Mouse (Mus musculus): ENCODE data around the gene Napsa.

The Napsa gene

DNA sequence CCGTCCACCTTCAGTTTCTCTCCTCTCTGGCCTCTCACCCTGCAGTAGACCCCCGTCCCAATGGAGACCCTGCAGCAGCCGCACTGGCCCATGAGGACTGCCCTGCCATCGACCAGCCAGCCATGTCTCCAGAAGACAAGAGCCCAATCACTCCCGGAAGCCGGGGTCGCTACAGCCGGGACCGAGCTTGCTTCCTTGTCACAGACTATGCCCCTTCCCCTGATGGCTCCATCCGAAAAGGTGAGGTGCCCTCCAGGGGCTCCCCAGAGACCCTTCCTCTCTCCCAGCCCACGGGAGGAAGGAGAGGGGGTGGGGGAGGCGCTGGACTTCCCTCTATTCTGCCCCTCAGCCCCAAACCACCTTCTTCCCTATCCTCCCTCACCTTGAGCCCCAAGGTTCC, 26.2 kb downstream of the Napsa start:
- no peak for DNase-seq

GRCm38 (mm10) chr7:44600691-44601262, 28.6 kb downstream of the Napsa start:
- DNase-seq: peak; percentile 57

- no peak for DNase-seq
Observed at GRCm38 (mm10) chr7:44601646-44602045, 29.5 kb downstream of the Napsa start.

DNA sequence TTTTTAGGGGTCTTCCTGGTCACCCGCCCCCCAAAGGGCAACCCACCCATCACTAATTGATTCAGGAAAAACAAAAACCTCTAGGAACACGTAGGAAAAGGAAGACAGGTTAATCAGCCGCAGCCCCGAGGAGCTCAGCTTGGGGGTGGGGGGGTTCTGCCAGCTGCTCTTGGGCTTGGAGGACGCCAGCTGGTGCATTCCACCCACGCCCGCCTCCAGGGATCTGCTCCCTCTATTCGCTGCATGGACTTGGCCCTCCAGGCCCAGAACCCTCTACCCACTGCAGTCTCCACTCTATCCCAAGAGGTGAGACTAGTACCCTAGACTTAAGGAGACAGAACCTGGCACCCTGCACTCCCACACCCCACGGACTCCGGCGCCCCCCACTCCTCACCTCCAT, 30.3 kb downstream of the Napsa start:
- peak; percentile 85 for DNase-seq

DNA sequence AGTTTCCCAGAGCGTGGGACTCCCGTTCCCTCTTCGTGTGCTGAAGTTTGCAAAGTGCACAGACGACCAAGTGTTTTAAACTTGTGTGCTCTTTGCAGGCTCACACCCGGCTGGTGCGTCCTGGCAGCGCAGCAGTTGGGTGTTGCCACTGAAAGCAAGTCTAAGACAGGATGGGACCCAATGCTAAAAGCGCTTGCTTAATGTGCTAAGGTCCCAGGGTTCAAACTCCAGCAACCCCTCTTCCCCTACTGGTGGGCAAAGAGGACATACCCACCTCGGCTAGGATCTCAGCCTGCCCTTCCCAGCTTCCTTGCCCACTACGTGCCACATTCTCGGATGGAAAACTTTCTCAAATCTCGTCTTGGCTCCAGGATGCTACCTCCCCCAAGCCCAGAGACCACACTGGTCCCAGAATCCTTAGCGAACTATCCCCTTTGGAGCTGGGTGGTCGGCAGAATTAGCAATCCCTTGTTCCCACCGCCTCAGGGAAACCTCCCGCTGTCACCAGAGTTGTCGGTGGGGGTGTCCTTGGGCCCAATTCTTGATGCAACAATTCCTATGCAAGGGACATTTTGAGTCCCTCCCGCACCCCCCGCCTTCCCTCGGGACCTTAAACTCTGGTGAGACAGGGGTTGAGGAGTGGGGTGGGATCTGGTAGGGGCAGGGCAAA, 31.1 kb downstream of the Napsa start:
- DNase-seq: peak; percentile 71

GRCm38 (mm10) chr7:44604139-44604606, 32.0 kb downstream of the Napsa start:
- peak; percentile 78 for DNase-seq

- no peak for DNase-seq
Observed at GRCm38 (mm10) chr7:44604619-44605018, 32.4 kb downstream of the Napsa start.

DNA sequence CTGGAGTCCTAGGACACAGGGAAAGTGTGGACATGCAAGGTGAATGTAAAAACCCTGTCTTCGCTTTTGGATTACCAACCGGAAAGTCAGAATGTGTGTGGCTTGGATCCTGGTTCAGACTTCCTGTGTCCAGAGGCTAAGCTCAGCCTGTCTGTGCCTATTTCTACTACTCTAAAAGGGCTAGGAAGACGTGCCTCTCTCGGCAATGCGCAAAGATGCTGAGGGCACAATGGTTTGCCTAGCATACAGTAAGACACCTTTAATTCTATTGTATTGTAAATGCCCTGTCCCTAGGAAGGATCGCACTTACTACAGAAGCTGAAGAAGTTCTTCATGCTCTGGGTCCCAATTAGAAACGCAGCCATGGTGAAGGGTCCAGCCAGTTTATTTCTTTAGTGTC, 33.3 kb downstream of the Napsa start:
- no peak for DNase-seq

DNA sequence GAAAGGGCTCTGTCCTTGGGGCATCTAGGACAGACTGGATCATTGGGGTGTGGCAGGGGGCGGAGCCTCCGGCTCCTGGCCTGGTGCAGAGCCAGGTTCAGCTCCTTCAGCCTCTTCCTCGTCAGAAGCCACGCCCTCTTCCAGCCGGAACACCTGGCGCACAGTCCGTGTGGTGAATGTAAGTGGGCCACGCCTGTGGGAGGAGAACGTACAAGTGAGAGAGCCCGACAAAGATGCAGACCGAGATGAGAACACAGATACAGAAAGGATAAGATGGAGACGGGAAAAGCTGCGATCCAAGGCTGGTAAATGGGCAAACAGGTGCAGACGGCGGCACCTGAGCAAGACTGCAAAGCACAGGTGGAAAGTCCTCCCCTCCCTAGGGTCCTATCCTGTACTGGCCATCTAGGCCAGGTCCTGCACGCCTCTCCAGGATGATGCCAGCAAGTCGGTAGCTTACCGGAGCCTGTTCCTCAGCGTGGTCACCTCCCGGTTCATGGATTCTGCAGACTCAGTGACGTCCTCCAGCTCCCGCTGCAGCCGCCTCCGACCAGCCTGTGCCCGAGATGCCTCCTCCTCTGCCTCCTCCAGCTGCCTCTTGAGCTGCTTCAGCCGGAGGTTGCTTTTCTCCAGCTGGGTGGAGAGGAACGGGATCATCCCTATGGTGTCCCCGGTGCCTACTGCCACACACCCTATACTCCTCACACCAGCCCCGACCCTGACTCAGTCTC, 34.2 kb downstream of the Napsa start:
- DNase-seq: peak; percentile 71

- no peak for DNase-seq
Observed at GRCm38 (mm10) chr7:44612192-44612591, 40.0 kb downstream of the Napsa start.

DNA sequence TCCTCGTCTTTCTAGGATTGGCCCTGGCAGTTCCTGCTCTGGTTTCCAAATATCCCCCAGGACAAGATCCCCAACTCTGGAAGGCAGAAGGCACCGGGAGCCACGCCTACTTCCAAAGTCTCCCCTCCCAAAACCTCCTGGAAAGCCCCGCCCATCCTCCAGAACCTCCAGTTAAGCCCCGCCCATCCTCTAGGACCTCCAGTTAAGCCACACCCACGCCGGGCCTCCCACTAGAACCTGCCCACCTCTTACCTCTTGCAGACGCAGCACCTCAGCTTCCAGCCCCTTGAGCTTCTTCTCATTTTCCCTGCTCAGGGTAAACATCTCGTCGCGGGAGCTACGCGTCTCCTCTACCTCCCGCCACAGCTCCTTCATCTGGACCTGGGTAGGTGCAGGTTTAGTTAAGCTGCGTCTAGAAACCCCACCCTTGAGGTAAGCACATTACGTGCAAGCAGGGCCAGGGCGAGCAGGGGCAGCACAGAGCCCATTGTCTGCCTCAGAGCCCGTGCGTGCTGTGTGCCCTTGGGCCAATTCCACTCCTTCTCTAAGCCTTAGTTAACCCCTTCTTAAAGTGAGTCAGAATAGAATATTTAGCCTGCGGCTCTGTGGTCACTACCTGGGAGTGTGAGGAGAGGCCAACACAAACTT, 42.0 kb downstream of the Napsa start:
- peak; percentile 63 for DNase-seq

DNA sequence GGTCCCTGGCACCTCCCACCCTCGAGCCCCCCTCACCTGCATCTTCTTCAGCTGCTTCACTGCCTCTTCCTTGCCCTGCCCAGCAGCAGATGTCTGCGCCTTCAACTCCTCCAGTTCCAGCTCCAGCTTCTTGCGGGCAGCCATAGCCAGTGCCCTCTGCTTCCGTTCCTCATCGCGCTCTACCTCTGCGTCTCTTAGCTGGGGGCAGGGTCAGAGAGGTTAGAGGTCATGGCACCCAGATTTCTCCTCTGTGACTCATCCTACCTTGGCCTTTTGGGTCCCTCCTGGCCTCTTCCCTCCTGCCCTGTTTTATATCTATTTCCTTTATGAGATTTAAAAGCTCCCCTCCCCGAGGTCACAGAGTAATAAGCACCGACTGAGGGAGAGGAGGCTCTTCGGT, 43.1 kb downstream of the Napsa start:
- DNase-seq: no peak

DNA sequence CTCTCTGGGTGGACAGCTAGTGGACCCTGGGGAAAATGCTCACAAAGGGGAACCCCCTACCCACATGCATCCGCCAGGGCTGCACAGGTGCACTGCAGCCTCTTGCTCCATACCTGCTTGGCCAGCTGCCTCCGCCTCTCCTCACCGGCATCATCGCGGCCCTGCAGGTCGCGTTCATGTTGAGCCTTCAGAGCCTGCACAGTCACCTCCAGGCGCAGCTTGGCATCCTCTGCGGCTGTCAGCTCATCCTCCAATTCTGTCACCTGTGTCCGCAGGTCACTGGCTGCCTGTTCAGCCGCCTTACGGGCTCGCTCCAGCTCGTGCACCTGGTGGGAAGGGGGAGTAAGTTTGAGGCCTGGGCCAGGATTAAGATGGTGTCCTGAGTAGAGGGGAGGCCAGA, 43.8 kb downstream of the Napsa start:
- DNase-seq: peak; percentile 76

DNA sequence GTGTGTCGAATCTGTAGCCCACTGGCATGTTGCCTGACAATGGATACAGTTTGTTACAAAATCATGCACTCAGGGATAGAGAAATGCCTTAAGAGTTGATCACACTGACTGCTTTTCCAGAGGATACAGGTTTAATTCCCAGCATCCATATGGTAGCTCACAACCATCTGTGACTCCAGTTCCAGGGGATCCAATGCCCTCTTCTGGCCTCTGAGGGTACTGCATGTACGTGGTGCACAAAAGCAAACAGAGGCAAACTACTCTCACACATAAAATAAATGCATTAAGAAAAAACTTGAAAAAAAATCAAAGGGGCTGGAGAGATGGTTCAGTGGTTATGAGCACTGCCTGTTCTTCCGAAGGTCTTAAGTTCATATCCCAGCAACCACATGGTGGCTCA, 44.9 kb downstream of the Napsa start:
- DNase-seq: peak; percentile 69

DNA sequence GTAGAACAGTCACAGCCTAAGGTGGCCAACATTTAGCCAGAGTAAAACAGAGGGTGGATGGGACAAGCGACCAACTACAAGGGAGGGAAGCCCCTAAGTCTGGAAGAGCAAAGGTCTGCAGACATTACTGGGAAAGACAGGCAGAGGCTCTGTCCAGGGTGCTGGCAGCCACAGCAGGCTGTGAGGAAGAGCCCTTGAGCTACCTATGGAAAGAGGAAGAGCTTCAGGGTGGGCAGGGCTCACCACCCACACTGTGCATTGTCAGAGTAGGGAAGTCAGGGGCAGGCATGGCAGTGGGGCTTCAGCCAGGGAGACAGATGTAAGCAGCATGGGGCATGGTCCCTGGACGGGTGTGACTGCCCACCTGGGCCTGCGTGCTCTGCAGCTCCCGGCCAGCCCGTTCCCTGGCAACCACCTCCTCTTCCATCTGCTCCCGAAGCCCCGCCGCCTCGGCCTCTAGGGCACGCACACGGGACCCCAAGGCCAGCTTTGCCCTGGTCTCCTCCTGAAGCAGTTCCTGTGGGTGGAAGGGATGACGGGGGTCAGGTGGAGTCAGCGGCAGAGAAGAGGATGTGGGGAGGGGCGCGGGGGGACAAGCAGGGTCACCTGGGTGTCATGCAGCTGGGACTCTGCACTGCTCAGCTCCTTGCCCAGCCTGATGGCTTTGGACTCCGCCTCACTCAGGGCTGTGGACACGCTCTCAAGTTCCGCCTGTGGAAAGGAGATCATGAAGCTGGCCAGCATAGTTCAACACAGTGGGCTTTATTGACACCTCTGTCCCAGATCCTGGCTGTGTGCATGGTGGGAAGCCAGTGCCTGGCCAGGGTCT, 51.7 kb downstream of the Napsa start:
- DNase-seq: peak; percentile 77

- DNase-seq: no peak
Observed at GRCm38 (mm10) chr7:44624543-44624826, 52.3 kb downstream of the Napsa start.

- peak; percentile 88 for DNase-seq
Observed at GRCm38 (mm10) chr7:44624828-44625227, 52.6 kb downstream of the Napsa start.

GRCm38 (mm10) chr7:44625241-44626067, 53.3 kb downstream of the Napsa start:
- peak; percentile 97 for DNase-seq

DNA sequence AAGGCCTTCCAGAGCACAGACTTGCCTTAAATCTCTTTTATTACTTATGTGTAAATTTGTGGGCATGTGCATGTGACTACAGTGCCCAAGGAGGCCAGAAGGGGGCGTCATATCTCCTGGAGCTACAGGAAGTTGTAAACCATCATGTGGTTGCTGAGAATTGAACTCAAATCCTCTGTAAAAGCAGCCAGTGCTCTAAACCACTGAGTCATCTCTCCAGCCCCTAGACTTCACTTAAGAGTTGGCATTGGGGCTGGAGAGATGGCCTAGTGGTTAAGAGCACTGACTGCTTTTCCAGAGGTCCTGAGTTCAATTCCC, 53.8 kb downstream of the Napsa start:
- no peak for DNase-seq

- peak; percentile 58 for DNase-seq
Observed at GRCm38 (mm10) chr7:44626966-44627365, 54.8 kb downstream of the Napsa start.

GRCm38 (mm10) chr7:44628402-44629034, 56.3 kb downstream of the Napsa start:
- DNase-seq: peak; percentile 50

DNA sequence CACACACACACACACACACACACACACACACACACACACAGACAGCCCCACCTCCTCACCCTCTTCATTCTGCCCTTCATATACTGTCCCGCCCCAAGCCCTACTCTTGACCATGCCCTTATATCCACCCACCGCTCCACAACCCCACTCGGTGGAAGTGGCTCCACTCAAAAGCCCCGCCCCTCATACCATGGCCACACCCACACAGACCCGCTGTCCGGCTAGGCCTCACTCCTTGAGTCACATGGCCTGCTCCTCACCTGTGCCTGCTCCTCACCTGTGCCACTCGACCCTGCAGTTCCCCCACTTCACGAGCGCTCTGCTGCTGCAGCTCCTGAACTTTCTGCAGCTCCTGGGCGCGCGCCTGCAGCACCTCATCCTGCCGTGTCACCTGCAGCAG, 58.3 kb downstream of the Napsa start:
- no peak for DNase-seq
